Mouse (Mus musculus): ENCODE results near the gene Lnpk. TPM values are rescaled to one million over a fixed set of nuclear protein-coding genes. Genes with fewer than 3 reads are reported as not detected.

The Lnpk gene
- polyA plus RNA-seq, 1 experiment from 2014 or later = 19.3 TPM

DNA sequence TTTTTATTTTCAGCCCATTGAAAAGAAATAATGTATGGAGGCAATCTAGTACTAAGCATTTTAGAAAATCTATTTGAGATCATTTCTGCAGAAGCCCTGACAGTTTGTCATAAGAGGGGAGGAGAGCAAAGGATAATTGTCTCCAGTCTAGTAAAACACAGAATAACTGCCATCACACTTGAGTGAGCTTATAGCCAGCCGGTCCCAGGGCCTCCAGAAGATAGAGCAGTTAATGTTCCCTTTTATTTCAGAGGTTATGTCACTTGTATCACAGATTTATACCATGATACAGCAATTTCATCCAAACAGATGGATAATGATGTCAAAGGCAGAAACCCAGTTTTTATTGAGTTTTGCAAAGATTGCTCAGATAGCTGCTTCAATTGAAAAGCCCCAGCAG, 89.0 kb downstream of the Lnpk start:
- no peak for ATAC-seq (ENCODE audit: extremely low read depth, insufficient number of reproducible peaks, low FRiP score, low TSS enrichment)
- Histone ChIP-seq H3K4me3 (no peak overlapping the region), H3K9me3 (no peaks in the 10 kb centered on the region), H3K27me3 (replicated peaks) (0 out of 2 replicates have a peak, but pooled peaks cover 4% of the 10 kb centered on the region), H3K9ac (no peak overlapping the region), H3K36me3 (no peaks in the 10 kb centered on the region), H3K4me1 (no peaks in the 10 kb centered on the region), H3K27ac (replicated peaks) (no peak overlapping the region), H3K4me2 (no peak overlapping the region)
- WGBS = 69% methylated on average over 1 of the region's 1 CpGs

DNA sequence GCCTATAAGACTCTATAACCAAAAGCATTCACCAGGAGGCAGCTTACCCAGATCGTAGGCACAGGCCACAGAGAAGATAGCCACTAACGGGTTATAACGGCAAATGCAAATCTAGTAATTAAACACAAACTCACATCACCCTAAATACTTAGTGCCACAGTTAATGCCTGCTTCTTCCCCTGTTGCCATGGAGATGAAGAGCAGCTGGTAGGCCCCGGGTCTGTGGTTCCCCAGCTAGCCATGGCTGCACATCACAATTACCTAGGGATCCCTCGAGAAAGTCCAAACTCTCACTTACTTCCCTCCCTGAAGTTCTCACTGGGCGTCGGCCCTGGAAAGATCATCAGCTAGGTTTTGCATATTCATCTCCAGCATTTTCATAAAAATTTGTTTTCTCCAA, 90.8 kb downstream of the Lnpk start:
- Histone ChIP-seq H3K27me3 (replicated peaks) (no peaks in the 10 kb centered on the region), H3K36me3 (no peaks in the 10 kb centered on the region), H3K9me3 (no peaks in the 10 kb centered on the region), H3K27ac (replicated peaks) (no peak overlapping the region), H3K4me3 (no peak overlapping the region), H3K9ac (no peak overlapping the region), H3K4me2 (no peak overlapping the region), H3K4me1 (no peaks in the 10 kb centered on the region)
- WGBS = 75% methylated on average over 7 of the region's 7 CpGs
- ATAC-seq (ENCODE audit: extremely low read depth, insufficient number of reproducible peaks, low FRiP score, low TSS enrichment) = no peak

GRCm38 (mm10) chr2:74482651-74483050, 96.6 kb downstream of the Lnpk start:
- WGBS = 79% methylated on average over 10 of the region's 10 CpGs
- no peak for ATAC-seq (ENCODE audit: extremely low read depth, insufficient number of reproducible peaks, low FRiP score, low TSS enrichment)
- Histone ChIP-seq H3K36me3 (no peaks in the 10 kb centered on the region), H3K4me3 (no peak overlapping the region), H3K4me1 (no peaks in the 10 kb centered on the region), H3K27ac (replicated peaks) (no peak overlapping the region), H3K27me3 (replicated peaks) (no peaks in the 10 kb centered on the region), H3K9ac (no peak overlapping the region), H3K9me3 (no peaks in the 10 kb centered on the region), H3K4me2 (no peak overlapping the region)

DNA sequence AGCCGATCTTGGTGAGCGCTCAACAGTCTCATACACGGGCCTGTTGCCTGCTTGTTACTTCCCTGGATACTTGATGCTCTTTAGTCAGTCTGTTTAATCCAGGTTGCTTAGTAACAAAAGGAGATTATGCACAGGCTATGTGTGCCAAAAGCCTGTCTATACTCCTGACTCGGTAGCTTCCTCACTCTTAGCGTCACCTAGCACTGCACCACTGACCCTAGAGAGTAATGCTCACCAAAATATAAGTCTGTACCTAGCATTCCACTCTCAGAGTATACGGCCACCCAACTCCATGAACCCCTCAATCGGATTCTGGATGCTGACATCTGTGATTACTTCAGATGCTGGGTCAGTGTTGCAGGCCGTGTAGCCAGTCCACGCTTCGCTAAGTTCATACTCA, 97.1 kb downstream of the Lnpk start:
- 77% methylated on average over 10 of the region's 10 CpGs for WGBS
- Histone ChIP-seq H3K27me3 (replicated peaks) (no peaks in the 10 kb centered on the region), H3K4me3 (no peak overlapping the region), H3K36me3 (no peaks in the 10 kb centered on the region), H3K9ac (no peak overlapping the region), H3K9me3 (no peaks in the 10 kb centered on the region), H3K4me1 (no peaks in the 10 kb centered on the region), H3K27ac (replicated peaks) (no peak overlapping the region), H3K4me2 (no peak overlapping the region)
- no peak for ATAC-seq (ENCODE audit: extremely low read depth, insufficient number of reproducible peaks, low FRiP score, low TSS enrichment)

Other genes starting within 250 kb of the Lnpk start
- gene Evx2, start 80.1 kb upstream of the Lnpk start, polyA plus RNA-seq (2015; fragmentation: Nextera tagmentation; extraction: Ambion mirVana) = not detected in 2 replicates
- not detected in 2 replicates for gene Hoxd13, start 88.9 kb upstream of the Lnpk start, polyA plus RNA-seq (2015; fragmentation: Nextera tagmentation; extraction: Ambion mirVana)
- not detected in 2 replicates for gene Hoxd12, start 95.6 kb upstream of the Lnpk start, polyA plus RNA-seq (2015; fragmentation: Nextera tagmentation; extraction: Ambion mirVana)
- gene Hoxd11, start 100.1 kb upstream of the Lnpk start, polyA plus RNA-seq (2015; fragmentation: Nextera tagmentation; extraction: Ambion mirVana) = not detected in 2 replicates
- gene Hoxd10, start 112.5 kb upstream of the Lnpk start, polyA plus RNA-seq (2015; fragmentation: Nextera tagmentation; extraction: Ambion mirVana) = 0.08 TPM in 1 of 2 replicates, not detected in the other
- not detected in 2 replicates for gene Hoxd9, start 118.3 kb upstream of the Lnpk start, polyA plus RNA-seq (2015; fragmentation: Nextera tagmentation; extraction: Ambion mirVana)
- 0.07 and 0.23 TPM in 2 replicates for gene Hoxd8, start 125.2 kb upstream of the Lnpk start, polyA plus RNA-seq (2015; fragmentation: Nextera tagmentation; extraction: Ambion mirVana)
- 0.74 and 0.89 TPM in 2 replicates for gene Hoxd3, start 132.5 kb upstream of the Lnpk start, polyA plus RNA-seq (2015; fragmentation: Nextera tagmentation; extraction: Ambion mirVana)
- gene Hoxd4, start 132.5 kb upstream of the Lnpk start, polyA plus RNA-seq (2015; fragmentation: Nextera tagmentation; extraction: Ambion mirVana) = not detected in 2 replicates
- 0.09 TPM in 1 of 2 replicates, not detected in the other for gene Gm28230, start 147.3 kb upstream of the Lnpk start, polyA plus RNA-seq (2015; fragmentation: Nextera tagmentation; extraction: Ambion mirVana)
- not detected in 2 replicates for gene Hoxd1, start 183.5 kb upstream of the Lnpk start, polyA plus RNA-seq (2015; fragmentation: Nextera tagmentation; extraction: Ambion mirVana)
- gene Mtx2, start 246.4 kb upstream of the Lnpk start, polyA plus RNA-seq (2015; fragmentation: Nextera tagmentation; extraction: Ambion mirVana) = 138 and 155 TPM in 2 replicates

Data from heart, embryonic 13.5 days (tissue).